Mouse (Mus musculus) cerebellum, postnatal 10 days (tissue): ENCODE data around the gene Rnf208.
"Not testable (repeated sequence)": the region's sequence is repeated elsewhere in the genome, so short reads cannot be mapped to it uniquely, and the experiment has no call there.

ENCODE experiments used
- DNase-seq, 2 experiments: peaks; one replicate each; pipeline ENCODE4 v3.0.0; 2021; ENCODE audit warnings: mixed read lengths in 2 of 2

Rnf208 gene

DNA sequence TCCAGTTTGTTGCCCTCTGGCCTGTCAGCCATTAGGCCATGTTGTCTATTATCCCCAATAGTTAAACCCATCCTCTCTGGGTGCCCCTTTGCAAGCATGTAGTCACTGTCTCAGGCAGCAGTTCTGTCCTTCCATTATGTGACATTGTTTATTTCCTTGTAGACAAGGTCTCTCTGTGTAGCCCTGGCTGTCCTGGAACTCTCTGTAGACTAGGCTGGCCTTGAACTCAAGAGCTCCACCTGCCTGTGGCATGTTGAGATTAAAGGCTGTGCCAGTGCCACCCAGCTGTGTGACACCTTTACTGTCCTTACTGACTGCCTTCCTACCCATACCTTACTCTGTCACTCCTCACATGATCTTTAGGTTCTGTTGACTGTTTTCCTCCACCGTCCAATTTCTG lies 10.3 kb downstream of the Rnf208 start:
- DNase-seq = peak; percentile 33 to 48

- peak; percentile 95 to 96 for DNase-seq
Observed at GRCm38 (mm10) chr2:25255284-25255779, 13.3 kb downstream of the Rnf208 start, which contains the start of gene Tmem203. Tmem203 (plus strand) TSS chr2:25255439.

GRCm38 (mm10) chr2:25256443-25257109 lies 14.5 kb downstream of the Rnf208 start:
- peak; percentile 78 to 82 for DNase-seq

DNA sequence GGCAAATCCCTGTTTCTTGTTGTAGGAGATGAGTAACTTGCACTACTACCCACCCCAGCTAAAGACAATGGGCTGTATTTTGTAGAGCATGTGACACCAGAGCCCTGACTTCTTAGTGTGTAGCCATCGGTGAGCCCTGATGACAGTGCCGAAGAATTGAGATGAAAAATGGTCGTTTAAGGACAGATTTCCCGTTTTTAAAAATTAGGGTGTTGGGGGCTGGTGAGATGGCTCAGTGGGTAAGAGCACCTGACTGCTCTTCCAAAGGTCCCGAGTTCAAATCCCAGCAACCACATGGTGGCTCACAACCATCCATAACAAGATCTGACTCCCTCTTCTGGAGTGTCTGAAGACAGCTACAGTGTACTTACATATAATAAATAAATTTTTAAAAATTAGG lies 15.2 kb downstream of the Rnf208 start:
- not testable (repeated sequence) for DNase-seq

DNA sequence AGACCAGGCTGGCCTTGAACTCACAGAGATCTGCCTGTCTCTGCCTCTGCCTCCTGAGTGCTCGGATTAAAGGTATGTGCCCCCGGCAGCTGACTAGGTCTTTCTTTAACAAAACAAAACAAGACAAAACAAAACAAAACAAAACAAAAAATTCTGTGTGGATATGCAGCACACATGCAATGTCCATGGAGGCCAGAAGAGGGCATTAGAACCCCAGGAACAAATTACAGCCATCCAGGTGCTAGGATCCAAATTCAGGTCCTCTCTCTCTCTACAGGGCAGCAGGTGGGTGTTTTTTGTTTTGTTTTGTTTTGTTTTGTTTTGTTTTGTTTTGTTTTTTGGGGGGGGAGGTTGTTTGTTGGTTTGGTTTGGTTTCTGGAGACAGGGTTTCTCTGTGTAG lies 16.8 kb downstream of the Rnf208 start:
- peak in 1 of 2 experiments; percentile 53 for DNase-seq

GRCm38 (mm10) chr2:25261870-25262269 lies 19.8 kb downstream of the Rnf208 start:
- no peak for DNase-seq

DNA sequence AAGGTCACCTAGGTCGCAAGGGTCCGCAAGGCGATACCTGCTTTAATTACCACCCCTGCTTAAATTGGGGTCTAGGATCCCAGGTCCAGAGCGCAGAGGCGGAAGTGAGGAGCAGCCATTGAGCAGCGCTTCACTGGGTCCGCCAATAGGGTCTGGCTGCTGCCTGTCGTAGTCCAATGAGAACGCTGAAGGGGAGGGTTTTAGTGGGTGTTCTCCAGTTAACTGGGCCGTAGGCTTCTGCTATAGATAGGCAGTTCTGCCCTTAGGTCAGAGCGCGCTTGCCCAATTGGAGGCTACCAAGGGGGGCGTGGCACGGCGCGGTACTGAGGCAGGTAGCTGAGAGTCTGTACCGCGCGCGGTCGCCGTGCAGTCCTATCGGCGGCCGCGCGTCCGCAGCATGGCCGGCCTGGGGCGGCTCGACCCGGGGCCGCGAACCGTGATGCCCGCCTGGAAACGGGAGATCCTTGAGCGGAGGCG lies 20.3 kb downstream of the Rnf208 start, which contains the start of gene Tprn:
TSS of gene Tprn (plus strand) at position 328 of the 477 bp plus-strand sequence.
- DNase-seq = peak; percentile 98 to 99

DNA sequence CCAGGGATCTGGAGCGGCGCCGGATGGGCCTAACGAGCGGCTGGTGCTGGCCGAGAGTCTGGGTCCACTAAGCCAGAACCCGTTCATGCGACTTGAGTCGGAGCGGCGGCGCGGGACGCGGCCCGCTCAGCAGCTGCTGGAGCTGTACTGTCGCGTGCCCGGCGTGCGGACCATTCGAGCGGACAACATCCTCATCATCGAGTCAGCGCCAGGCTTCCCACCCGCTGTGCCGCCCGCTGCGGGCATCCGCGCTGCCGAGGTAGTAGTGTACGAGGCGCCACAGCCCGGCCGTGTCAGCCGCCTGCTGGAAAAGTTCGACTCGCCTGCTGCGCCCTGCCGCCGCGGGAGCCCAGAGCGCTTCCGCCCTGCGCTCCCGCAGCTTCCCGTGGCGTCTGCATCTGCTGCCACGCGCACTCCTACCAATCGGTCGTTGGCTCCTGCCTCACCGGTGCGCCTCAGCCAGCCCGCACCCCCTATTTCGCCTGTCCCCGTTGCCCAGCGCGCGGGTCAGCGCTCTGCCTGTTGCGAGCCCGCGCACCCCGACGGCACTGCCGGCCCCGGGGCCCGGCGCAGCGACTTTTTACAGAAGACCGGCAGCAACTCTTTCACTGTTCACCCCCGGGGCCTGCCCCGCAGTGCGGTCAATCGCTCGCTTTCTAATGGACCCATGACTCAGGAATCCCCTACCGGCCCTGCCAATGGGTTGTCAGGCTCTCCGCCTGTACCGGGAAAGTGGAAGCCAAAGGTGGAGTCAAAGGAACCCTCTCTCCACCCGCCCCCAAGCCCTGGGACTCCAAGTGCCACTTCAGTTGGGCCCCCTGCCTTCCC lies 21.0 kb downstream of the Rnf208 start:
- peak; percentile 92 to 93 for DNase-seq

- peak; percentile 79 to 85 for DNase-seq
Observed at GRCm38 (mm10) chr2:25263623-25264285, 21.7 kb downstream of the Rnf208 start.

- DNase-seq = peak in 1 of 2 experiments; percentile 59
Observed at GRCm38 (mm10) chr2:25264286-25264660, 22.2 kb downstream of the Rnf208 start.

DNA sequence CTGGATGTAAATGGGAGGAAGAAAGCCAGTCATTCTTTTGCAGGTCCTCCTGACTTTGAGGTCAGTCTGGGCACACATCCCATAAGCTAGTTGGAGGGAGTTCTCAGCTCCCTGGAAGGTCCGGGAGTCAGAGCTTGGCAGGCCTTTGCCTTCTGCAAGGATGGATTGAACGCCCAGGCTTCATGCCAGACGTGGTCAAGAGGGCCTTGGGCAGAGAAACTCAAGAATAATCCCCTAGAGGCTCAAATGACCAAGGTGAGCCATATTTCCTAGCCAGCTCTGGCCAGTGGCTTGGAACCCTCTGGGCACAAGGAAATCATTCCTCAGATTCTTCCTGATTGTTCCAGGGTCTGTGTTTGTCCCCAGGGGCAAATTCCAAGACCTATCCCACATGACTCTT lies 22.8 kb downstream of the Rnf208 start:
- peak; percentile 95 to 97 for DNase-seq

DNA sequence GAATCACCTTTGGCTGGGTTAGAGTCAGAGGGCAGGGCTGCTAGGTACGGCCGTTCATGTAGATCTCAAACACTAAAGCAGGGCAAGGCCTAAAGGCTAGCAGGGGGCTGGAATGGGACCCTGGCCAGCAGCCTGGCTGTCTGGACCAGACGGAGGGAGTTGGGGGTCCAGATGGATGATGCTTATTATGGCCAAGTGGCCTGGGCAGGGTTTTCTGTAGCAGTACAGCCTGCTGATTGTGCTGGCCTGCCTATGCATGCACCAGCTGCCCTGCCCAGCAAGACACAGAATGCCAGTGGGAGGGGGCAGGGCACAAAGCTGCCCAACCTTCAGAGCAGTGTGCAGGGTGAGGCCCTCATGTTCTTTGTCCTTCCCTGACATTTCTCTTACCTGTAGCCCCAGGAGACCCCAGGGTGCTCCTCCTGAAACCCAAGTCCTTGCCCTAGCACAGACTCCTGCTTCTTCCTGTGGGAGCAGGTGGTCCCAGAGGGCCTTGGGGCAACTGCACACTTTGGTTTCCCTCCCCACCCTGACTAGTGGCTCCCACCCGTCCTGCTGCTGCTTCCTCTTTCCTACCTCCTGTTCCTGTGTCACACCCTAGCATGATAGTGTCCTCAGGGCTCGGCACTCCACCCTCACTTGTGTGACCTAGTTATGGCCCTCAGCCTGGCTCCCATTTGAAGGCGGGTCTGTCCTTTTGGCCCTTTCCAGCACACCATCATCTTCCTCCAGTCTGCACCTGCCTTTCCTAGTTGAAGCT lies 24.0 kb downstream of the Rnf208 start:
- DNase-seq = peak; percentile 99

DNA sequence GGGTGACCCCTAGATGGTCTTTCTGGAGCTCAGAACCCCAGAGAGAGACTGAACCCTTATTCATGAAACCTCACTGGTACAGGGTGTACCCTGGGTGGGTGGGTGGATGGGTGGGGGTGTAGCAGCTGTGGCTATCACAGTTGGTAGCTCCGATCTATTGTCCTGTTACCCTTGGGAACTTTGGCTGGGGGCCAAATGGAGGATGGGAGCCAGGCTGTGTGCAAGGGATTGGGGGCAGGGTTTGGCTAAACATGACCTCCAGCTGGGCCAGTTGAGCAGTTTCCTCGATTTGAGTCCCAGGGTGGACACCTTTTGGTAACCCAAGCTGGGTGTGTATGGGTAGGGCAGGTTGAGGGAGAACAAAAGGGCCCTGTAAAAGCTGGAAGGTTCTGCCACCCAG lies 24.7 kb downstream of the Rnf208 start:
- peak; percentile 95 for DNase-seq

DNA sequence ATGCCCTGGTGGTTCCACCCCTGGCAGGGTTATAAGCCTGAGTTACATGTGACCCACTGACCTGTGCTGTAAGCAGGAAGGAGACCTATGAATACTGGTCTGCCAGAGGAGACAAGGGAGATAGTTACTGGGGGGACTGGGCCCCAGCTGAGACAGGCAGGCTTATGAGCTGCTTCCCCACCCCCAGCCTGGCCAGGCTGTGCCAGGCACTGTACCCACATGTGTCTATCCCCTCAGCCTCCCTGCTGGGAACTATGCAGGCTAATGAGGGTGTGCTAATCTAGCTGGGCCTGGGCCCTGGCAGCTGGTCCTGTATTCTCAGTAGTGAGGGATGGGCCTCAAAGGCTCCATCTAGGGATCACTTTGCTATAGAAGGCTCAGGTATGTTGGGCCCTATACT lies 25.2 kb downstream of the Rnf208 start:
- peak; percentile 83 to 89 for DNase-seq

DNA sequence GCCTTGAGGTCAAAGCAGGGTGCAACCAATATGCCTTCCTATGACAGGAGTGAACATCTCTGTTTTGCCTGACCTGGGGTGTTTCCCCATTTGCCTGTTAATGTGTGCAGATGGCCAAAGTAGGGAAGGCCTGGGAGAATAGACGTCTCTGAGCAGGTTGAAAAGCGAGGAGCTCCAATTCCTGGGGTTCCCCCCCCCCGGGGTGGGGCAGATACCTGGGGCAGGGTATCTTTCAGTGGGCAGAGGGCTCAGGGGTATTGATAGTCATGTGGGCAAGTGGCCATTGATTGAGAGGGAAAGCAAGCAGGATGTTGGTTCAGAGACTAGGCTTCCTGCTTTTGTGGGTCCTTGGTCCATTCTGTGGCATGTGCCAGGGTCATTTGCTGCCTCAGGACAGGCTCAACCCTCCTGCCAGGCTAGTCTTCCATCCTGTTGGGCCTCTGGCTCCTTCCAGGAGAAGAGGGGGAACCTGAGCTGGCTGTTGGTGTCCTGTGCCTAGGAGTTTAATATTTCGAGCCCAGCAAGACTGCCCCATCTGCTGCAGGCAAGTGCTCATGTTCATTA lies 25.8 kb downstream of the Rnf208 start:
- DNase-seq = peak; percentile 63 to 68

GRCm38 (mm10) chr2:25271827-25272511 lies 29.9 kb downstream of the Rnf208 start, which contains the start of the genes Ssna1 and Anapc2:
Ssna1 (minus strand) TSS chr2:25272438.
Anapc2 (plus strand) TSS chr2:25272478.
- peak; percentile 99 for DNase-seq

GRCm38 (mm10) chr2:25272515-25272914 lies 30.5 kb downstream of the Rnf208 start:
- no peak for DNase-seq

GRCm38 (mm10) chr2:25273010-25273409 lies 31.0 kb downstream of the Rnf208 start:
- no peak for DNase-seq

DNA sequence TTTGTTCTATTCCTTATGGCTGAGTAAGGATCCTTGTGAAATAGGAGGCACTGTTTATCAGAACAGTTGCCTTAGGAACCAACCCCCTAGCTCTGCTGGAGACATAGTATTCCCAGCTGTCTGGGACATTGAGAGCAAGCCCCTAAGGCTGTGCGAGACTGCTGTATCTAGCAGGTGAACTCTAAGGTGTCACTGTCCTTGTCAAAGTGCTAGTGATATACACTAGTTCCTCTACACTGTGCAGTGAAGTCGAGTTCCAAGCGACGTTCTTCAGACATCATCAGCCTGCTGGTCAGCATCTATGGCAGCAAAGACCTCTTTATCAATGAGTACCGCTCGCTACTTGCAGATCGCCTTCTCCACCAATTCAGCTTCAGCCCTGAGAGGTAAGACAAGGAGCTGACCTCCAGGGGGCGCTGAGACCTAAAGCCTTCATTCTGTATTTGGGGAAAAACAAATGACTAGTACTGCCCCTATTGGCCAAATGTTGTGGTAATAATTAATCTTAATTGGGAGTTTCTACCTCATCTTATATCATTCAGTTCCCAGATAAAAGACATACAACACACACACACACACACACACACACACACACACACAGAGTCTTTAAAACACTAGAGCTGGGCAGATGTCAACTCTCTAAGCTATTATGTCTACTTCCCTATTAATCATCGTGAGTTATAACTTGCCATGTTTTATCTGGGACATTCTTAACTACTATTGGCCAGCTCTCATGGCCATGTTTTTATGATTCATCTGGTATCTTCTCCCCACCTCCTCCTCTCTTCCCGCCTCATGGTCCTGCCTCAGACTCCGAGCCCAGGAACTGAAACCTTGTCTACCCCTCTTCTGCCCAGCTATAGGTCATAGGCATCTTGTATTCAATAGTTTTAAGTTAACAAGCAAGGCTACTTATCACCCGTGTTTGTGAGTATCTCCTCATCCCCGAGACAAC lies 37.1 kb downstream of the Rnf208 start:
- peak; percentile 95 to 97 for DNase-seq

DNA sequence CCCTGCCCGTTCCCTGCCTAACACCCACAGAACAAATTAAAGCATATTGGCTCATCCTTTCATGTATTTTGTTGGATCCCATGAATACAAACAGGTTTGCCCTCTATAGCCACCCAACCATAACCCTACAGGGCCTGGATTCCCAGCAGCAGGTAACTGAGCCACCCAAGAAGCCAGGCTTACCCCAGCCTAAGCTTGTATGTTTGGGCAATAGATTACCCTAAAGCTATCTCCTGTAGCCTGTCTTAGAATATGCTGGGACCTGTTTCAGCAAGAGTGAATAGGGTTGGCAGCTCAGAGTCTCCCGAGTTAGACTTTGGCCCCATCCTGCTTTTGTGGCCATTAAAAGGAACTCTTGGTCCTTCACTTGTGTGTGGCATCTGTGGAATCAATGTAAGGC lies 43.5 kb downstream of the Rnf208 start:
- DNase-seq = peak in 1 of 2 experiments; percentile 24
